Mouse (Mus musculus) mouse embryonic stem cell (cell line): ENCODE measurements around the gene Prmt3.

Experiments
- in situ Hi-C, 2 experiments: fragments of 300-500 bp; cut with MboI; formaldehyde crosslinking; loops; 1 replicate in 1 of 2; 3 replicates in 1 of 2; pipeline ENCODE4 v1.14.3; 2019 to 2020; ENCODE audit warnings: low sequenced_read_pairs in 2 of 2, low pct_unique_long_range_greater_than_20kb in 1 of 2, mixed read lengths in 1 of 2; ENCODE audit not compliant: unreplicated experiment in 1 of 2

The Prmt3 gene

DNA sequence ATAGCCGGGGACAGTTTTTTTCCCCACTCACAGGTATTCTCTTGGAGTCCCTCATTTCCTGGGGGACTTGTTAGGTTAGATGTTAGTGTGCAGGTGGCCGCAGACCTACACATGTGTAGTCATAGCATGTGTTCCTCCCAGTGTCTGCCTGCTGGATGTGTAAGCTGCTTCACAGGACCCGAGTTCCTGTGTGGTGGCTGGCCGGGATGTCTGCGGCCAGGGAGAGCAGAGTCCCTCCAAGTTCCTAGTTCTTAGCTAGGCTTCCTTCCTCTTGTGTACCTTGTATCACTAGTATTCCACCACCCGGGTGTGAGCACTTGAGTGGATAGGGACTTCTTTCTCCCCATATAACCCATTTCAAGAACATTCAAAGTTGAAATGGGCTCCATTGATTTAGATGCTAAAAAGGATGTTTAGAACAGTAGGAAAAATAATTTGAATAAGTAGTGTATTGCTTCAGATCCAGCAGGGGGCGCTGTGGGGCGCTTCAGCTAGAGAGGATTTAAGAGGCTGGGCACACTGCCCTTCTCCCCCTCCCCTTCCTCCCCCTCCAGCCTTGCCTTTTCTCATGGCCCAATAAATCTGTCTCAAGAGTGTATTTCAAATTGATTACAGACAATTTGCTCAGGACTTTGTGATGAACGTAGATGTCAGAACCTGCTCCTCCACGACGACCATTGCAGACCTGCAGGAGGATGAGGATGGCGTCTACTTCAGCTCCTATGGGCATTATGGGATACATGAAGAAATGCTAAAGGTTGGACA lies 8.7 kb downstream of the Prmt3 start:
- in situ Hi-C loops = loop anchor here in 1 of 2 experiments (10.0 kb wide), 1 partner anchor 138 kb away; no protein-coding TSS in a partner anchor

DNA sequence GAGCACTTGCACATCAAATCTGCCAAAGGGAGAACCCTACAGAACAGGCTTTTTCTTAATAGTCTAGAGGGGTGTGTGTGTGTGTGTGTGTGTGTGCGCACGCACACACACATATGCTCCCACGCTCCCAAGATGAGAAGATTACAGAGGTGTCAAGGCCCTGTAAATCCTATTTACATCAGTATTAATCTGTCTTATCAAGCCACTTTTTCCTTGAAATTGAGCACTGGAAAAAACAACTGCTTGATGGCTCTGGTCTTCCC lies 9.2 kb downstream of the Prmt3 start:
- in situ Hi-C loops = loop anchor here in 1 of 2 experiments (10.0 kb wide), 1 partner anchor 137 kb away; no protein-coding TSS in a partner anchor

DNA sequence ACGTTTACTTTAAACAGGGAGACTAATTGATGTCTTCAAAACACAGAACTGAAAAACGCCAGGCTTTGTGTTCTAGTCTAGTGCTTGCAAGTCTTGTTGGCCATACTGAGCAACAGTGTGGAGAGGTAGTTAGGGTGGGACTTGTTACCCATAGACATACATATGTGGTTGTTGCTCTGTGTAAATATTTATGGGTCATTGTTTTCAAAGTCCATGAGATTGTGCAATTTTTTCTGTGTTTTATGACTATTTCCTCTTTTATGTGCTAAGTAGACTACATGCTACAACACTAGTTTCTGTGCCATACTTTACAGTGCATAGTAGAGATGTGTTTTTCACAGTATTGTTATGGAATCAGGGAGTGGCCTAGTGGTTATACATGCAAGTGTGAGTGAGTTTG lies 16.2 kb downstream of the Prmt3 start:
- in situ Hi-C loops = loop anchor here in 1 of 2 experiments (10.0 kb wide), 1 partner anchor 130 kb away; no protein-coding TSS in a partner anchor

DNA sequence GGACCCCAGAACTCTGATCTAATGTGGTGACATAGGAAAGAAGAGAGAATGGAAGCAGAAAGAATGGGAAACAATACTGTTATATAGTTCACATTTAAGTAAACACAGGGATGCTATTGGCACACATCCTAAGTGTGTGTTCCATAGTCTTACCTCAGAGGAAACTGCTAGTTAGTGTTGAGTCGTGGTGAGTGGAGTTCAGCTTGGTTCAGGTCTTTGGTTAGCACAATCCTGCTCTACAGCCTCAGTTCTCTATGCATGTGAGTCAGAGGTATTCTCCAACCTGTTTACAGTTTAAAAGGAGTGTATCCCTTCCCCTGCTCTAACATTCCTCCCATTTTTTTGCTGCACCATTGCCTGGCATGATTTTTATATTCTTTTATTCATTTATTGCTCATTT lies 19.0 kb downstream of the Prmt3 start:
- in situ Hi-C loops = loop anchor here in 1 of 2 experiments (10.0 kb wide), 1 partner anchor 128 kb away; no protein-coding TSS in a partner anchor

DNA sequence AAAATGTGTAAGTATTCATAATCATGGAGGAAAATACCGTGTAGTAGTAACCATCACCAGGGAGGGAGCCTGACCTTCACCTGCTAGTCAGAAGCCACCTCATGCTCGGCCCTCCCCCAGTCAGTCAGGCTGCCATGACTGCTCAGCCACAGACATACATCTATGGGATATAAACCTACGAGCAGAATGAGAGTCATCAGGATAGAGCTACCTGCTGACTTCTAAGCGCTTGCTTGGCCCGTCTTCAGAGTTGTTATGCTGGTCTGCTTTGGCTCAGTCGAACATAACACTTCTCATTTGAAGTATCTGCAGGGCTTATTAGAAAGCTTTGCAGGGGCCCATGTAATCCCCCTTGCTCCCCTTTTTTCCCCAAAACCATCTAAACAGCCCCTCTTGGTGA lies 25.4 kb downstream of the Prmt3 start:
- in situ Hi-C loops = no loop called here

GRCm38 (mm10) chr7:49804638-49805165 lies 26.6 kb downstream of the Prmt3 start:
- in situ Hi-C loops = no loop called here

GRCm38 (mm10) chr7:49805618-49806017 lies 27.5 kb downstream of the Prmt3 start:
- in situ Hi-C loops = no loop called here

- in situ Hi-C loops = no loop called here
Observed at GRCm38 (mm10) chr7:49807093-49807682, 29.0 kb downstream of the Prmt3 start.

DNA sequence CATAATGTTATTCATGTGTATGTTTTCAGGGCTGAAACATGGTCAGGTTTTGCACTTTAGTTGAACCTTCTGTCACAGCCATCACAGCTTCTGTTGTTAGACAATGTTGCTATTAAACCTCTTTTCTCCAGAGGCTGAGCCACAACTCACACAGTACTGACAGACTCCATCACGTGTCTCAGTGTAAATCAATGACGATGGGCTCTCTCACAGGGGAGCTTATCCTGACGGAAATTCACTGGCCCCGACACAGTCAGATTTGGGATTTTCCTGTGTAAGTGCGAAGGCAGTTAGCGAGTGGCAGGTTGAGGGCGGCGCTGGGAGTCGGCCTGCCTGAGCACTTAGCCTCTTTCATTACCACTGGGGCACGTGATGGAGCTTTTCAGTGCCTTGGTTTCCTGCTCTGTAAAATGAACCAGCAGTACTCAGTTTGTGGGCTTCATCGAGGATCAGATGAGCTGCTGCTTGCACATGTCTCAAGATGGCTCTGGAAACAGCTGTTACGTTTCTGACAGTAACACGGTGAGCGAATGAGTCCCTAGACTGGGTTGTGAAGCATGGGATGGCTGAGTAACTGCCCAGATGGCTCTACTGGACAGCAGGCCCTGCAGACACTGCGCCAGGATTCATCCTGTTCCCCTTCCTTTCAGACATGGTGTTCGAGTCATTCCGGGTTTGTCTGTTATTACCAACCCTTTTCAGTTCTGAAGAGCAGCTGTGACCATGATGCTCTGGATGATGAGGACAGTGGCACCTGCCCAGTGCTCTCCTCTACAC lies 29.9 kb downstream of the Prmt3 start:
- in situ Hi-C loops = no loop called here

DNA sequence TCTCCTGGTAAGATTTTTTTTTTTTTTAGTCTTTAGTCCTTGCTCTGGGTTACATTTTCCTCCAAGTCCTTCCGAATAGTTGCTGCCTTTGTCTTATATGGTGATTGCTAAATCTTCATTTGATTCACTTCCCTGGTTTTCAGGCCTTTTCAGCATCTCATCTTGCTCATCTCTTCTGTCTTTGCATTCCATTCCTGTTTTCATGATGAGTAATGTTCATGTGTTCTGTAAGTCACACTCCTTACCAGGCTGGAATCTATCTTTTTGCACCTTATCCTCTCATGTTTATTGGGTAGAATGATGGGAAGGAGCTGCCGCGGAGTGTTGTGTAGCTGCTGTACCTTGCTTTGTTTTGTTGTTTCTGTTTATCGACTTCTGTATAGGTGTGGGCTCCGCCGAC lies 31.0 kb downstream of the Prmt3 start:
- in situ Hi-C loops = no loop called here

GRCm38 (mm10) chr7:49809562-49809961 lies 31.4 kb downstream of the Prmt3 start:
- in situ Hi-C loops = no loop called here

- in situ Hi-C loops = no loop called here
Observed at GRCm38 (mm10) chr7:49811346-49811745, 33.2 kb downstream of the Prmt3 start.

DNA sequence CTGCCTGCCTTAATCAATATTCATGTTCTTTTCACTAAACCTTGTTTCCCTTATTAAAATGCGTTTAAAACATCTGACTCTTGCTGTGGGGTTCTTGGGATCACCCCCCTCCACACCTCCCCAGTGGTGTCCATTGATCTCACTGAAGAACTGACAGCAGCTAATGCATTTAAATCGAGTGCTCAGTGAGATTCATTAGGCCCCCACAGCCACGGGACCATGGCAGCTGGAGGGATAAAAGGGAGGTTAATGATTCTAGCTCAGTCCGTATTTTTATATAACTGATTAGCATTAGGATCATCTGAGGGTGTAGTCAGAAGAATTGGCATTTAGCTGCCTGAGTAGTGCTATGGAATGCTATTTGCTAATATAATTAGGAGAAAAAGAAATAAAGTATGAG lies 41.2 kb downstream of the Prmt3 start:
- in situ Hi-C loops = no loop called here

- in situ Hi-C loops = no loop called here
Observed at GRCm38 (mm10) chr7:49821370-49821769, 43.2 kb downstream of the Prmt3 start.

- in situ Hi-C loops = no loop called here
Observed at GRCm38 (mm10) chr7:49822028-49822427, 43.9 kb downstream of the Prmt3 start.

DNA sequence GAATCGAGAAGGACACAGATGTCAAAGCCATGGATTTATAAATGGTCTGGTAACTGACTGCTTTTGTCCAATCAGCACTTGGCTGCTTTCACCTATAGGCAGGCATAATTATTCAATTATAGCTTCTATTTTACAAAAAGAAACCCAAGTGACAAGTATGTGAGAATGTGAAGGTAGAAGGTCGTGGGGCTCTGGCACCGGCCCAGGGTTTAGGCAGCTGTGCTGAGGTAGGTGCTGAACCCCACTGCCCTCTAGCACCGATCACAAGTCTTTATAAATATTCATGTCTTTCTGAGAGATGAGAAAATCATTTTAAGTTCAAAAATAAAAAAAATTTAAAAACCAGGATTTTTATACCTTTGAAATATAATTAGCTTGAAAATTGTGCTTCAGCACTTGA lies 45.4 kb downstream of the Prmt3 start:
- in situ Hi-C loops = no loop called here

DNA sequence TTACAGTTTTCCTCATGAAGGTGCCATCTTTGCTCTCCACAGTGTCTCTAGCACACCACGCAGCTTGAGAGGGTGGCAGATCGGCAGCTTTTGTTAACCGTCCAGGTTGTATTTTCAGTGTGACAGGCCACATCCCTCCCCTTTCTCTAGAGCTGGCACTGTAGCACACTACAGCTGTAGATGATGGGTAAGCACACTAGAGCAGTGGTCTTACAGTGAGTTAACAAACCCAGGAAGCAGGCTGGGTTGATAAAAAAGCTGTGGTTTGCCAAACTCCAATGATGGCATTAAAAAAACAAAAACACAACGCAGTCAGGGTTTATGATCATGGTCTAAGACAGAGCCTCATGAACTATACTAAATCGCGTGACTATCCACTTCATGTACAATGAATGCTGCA lies 45.9 kb downstream of the Prmt3 start:
- in situ Hi-C loops = no loop called here

DNA sequence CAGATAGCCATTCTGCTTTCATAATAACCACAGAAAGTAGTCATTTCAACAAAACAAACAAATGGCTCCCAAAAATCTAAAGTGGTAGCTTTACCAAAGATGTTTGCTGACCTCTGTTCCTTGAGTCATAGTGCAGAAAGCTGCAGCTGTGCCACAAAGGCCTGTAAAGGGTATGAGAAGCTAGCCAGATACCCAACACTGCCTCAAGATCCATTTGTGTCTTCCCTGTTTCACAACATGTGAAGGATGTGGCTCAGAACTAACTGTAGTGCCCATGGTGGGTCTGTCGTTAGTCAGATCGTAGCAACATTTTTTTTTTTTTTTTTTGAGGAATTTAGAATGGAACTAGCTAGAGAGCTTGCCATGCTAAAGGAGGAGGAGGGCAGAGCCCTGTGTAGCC lies 46.4 kb downstream of the Prmt3 start:
- in situ Hi-C loops = no loop called here

- in situ Hi-C loops = no loop called here
Observed at GRCm38 (mm10) chr7:49825492-49825891, 47.3 kb downstream of the Prmt3 start.
